Comparison of ENCODE assay signal across 12 mouse cellular contexts in the genomic region with DNA sequence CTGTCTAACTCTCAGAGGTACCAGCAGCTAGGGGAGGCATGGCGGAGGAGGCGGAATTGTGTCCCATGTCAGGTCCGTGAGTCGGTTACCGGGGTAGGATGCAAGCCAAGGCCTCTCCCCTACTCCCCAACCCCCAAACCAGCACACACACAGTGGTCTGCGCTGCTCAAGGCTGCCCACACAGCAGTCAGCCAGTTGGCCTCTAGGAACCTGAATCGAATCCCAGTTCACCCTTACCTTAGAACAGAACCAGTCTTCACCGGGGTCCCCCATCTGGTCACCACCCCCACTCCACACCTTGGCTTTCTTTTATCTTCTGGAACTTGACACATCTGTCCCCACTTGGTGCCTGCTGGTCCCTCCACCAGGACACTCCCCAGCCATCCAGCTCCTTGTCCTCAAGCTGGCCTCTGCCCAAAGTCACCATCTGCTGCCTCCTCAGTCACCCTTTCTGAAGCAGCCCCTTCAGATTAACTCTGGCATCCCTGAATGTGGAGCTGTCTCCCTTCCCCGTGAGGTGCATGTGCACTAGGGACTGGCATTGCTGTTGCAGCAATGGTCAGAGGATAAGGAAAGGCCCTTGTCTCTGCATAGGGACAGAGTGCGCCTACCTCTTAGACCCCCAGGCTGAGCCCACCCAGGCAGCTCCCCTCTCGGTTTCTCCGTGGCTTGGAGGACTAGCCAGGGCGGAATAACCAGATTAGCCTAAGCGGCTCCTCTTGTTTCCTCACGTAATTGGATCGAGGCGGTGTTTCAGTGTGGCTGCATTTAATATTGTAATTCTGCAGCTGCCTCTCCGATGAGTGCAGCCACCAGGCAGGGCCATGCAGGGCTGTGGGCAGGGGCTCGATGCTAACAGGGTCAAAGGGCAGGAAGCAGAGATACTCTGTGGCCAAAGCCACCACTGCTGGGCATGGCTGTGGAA. TPM values are rescaled to one million over a fixed set of nuclear protein-coding genes. Genes with fewer than 3 reads are reported as not detected.
A peak's percentile ranks its signal among the peaks of the same experiment; 100 is the strongest.
DNase-seq lines count a peak whose midpoint lies in the region; ATAC-seq and TF ChIP-seq lines count a peak whose summit lies in the region.
"Had no signal": no experiment of that assay in that cellular context is flagged by ENCODE, and none has a peak within 500 bp of the region (broad histone marks: within the 10 kb centered on the region; RNA-seq: fewer than 3 reads in every experiment).

No protein-coding gene starts in this region.

- H3K27ac ChIP-seq in forebrain, embryonic 10.5 days = peak overlapping the region; percentile 72
- H3K27ac ChIP-seq in midbrain, embryonic 11.5 days (ENCODE audit: low read depth, low read length) = peak overlapping the region; percentile 46
- H3K27ac ChIP-seq: kidney, embryonic 15.5 days had no signal

- H3K4me1 ChIP-seq in forebrain, embryonic 10.5 days = peaks cover 56% of the 10 kb centered on the region
- H3K4me1 ChIP-seq in midbrain, embryonic 11.5 days (ENCODE audit: control insufficient read depth, insufficient read depth, low read length) = peaks cover 29% of the 10 kb centered on the region

- H3K4me2 ChIP-seq in midbrain, embryonic 11.5 days = no peak overlapping the region; the same call in 1 of the 2 replicates
- H3K4me2 ChIP-seq: kidney, embryonic 15.5 days had no signal

- peak; percentile 80 for DNase-seq in brain, embryonic 14.5 days (ENCODE audit: low read depth)
- DNase-seq in cerebellum, adult 8-10 months = peak; percentile 68
- DNase-seq in forebrain, embryonic 10.5 days (ENCODE audit: extremely low spot score, low spot score) = peak; percentile 50
- DNase-seq in midbrain, embryonic 11.5 days (ENCODE audit: low spot score, missing footprints) = peak; percentile 92
- DNase-seq in thymus, postnatal 14 days = no peak
- DNase-seq in gastrocnemius, postnatal 36 days = no peak
- DNase-seq in frontal cortex, postnatal 25 days (ENCODE audit: low spot score in 2 of 2) = no peak
- DNase-seq: gastrocnemius, postnatal 10 days; liver, postnatal 0 days; spleen, adult 18-20 months; thymus, postnatal 4 days had no signal

- no peak for TF ChIP-seq POLR2A in brain, embryonic 14.5 days (IDR thresholded peaks at IDR 0.05; ENCODE audit: borderline replicate concordance, extremely low read depth, insufficient read depth, insufficient read length, poor library complexity, severe bottlenecking)

- no peak overlapping the region for H3K4me3 ChIP-seq in forebrain, embryonic 10.5 days
- H3K4me3 ChIP-seq in midbrain, embryonic 11.5 days (ENCODE audit: low read depth, low read length) = no peak overlapping the region
- H3K4me3 ChIP-seq: kidney, embryonic 15.5 days had no signal

- peaks cover 95% of the 10 kb centered on the region for H3K27me3 ChIP-seq in forebrain, embryonic 10.5 days (ENCODE audit: poor library complexity, severe bottlenecking)
- H3K27me3 ChIP-seq in midbrain, embryonic 11.5 days (ENCODE audit: control insufficient read depth, insufficient read depth, low read length) = peaks cover 5% of the 10 kb centered on the region

- intact Hi-C loops in gastrocnemius, postnatal 36 days (cut with DNase I) = no loop called here

- WGBS in forebrain, embryonic 10.5 days = 38% methylated on average over 19 of the region's 19 CpGs
- WGBS in midbrain, embryonic 11.5 days = 40% methylated on average over 19 of the region's 19 CpGs

- TF ChIP-seq CTCF in brain, embryonic 14.5 days (IDR thresholded peaks at IDR 0.05; ENCODE audit: borderline replicate concordance, extremely low read depth, insufficient read depth, insufficient read length) = no peak

- no peaks in the 10 kb centered on the region for H3K36me3 ChIP-seq in forebrain, embryonic 10.5 days (replicated peaks)
- no peaks in the 10 kb centered on the region for H3K36me3 ChIP-seq in midbrain, embryonic 11.5 days (ENCODE audit: control insufficient read depth, insufficient read depth, low read length)
- H3K36me3 ChIP-seq: kidney, embryonic 15.5 days had no signal

- peak; percentile 65 for ATAC-seq in midbrain, embryonic 11.5 days (ENCODE audit: low FRiP score)
- ATAC-seq: liver, postnatal 0 days had no signal

- H3K9me3 ChIP-seq in forebrain, embryonic 10.5 days = no peaks in the 10 kb centered on the region
- no peaks in the 10 kb centered on the region for H3K9me3 ChIP-seq in midbrain, embryonic 11.5 days (ENCODE audit: control insufficient read depth, low read length)
- H3K9me3 ChIP-seq: kidney, embryonic 15.5 days had no signal

- peak overlapping the region; percentile 34 for H3K9ac ChIP-seq in midbrain, embryonic 11.5 days (ENCODE audit: low read length)
- H3K9ac ChIP-seq: kidney, embryonic 15.5 days; liver, postnatal 0 days had no signal

RNA-seq across cellular contexts. Expression of a gene that starts 23.3 kb away (rescaled TPM):
- 2.5 and 4.3 TPM in 2 replicates for polyA plus RNA-seq in brain, embryonic 14.5 days (2012; rRNA removed)
- polyA plus RNA-seq in forebrain, embryonic 10.5 days (2016; fragmentation: Nextera tagmentation; extraction: Ambion mirVana) = 4.0 and 4.8 TPM in 2 replicates
- 7.5 and 8.2 TPM in 2 replicates for polyA plus RNA-seq in midbrain, embryonic 11.5 days (2014; fragmentation: Nextera tagmentation; extraction: Ambion mirVana)
- total RNA-seq in gastrocnemius, postnatal 36 days (2021) = under 1 TPM; 0.36 to 0.49 TPM

Comparison
In these comparisons a context has a peak if more than half of its experiments do, and no peak if none do; other contexts are left out.
1. DNase-seq: peak in brain, embryonic 14.5 days (single experiment), cerebellum, adult 8-10 months (single experiment), forebrain, embryonic 10.5 days (single experiment) and midbrain, embryonic 11.5 days (single experiment); none in thymus, postnatal 14 days (single experiment), gastrocnemius, postnatal 36 days (0 of 2) and frontal cortex, postnatal 25 days (0 of 2).